Mouse (Mus musculus) midbrain, embryonic 15.5 days (tissue): Measurements from ENCODE around the gene Tgfa. TPM values are rescaled to one million over a fixed set of nuclear protein-coding genes. Genes with fewer than 3 reads are reported as not detected.

ENCODE experiments used
- ATAC-seq: fragments of 200-750 bp; cut with Nextera tagmentation; replicated peaks from 2 replicates; pipeline ENCODE4 v1.8.0; 2017; ENCODE audit warnings: moderate TSS enrichment
- H3K27ac ChIP-seq: fragments of 300-500 bp; sonication (generic); 2 replicates; pipeline ENCODE4 v1.5.1; 2015; ENCODE audit warnings: mild to moderate bottlenecking, inconsistent platforms
- H3K27me3 ChIP-seq: fragments of 300-500 bp; sonication (generic); replicated peaks from 2 replicates; pipeline ENCODE4 v1.6.1; 2015; ENCODE audit warnings: inconsistent platforms
- H3K36me3 ChIP-seq: fragments of 300-500 bp; sonication (generic); replicated peaks from 2 replicates; pipeline ENCODE4 v1.6.1; 2015; ENCODE audit warnings: inconsistent platforms
- H3K4me1 ChIP-seq: fragments of 300-500 bp; sonication (generic); 2 replicates; pipeline ENCODE4 v1.6.1; 2015; ENCODE audit warnings: inconsistent platforms
- H3K4me2 ChIP-seq: fragments of 300-500 bp; sonication (generic); 2 replicates; pipeline ENCODE4 v1.6.1; 2015; ENCODE audit warnings: inconsistent platforms, mild to moderate bottlenecking, moderate library complexity
- H3K4me3 ChIP-seq: fragments of 300-500 bp; sonication (generic); 2 replicates; pipeline ENCODE4 v1.5.1; 2015; ENCODE audit warnings: mild to moderate bottlenecking, inconsistent platforms
- H3K9ac ChIP-seq: fragments of 300-500 bp; sonication (generic); 2 replicates; pipeline ENCODE4 v1.6.1; 2015; ENCODE audit warnings: mild to moderate bottlenecking, inconsistent platforms
- H3K9me3 ChIP-seq: fragments of 300-500 bp; sonication (generic); 2 replicates; pipeline ENCODE4 v1.6.1; 2016; ENCODE audit warnings: inconsistent platforms
- WGBS: fragments of 180-500 bp; shearing (Covaris S2); methylation state at CpG from one replicate; pipeline ENCODE4 v1.1.7; 2015; ENCODE audit warnings: mixed read lengths; 5-methylcytosine and 5-hydroxymethylcytosine counted together
- polyA plus RNA-seq: library from polyadenylated mRNA; unstranded; fragments of >200 nt; fragmentation: Nextera tagmentation; extraction: Ambion mirVana; gene quantifications from 2 replicates; pipeline ENCODE4 v1.2.1, GENCODE M21; 2015

Tgfa gene
- polyA plus RNA-seq, 1 experiment from 2014 or later, result 13.2 TPM

DNA sequence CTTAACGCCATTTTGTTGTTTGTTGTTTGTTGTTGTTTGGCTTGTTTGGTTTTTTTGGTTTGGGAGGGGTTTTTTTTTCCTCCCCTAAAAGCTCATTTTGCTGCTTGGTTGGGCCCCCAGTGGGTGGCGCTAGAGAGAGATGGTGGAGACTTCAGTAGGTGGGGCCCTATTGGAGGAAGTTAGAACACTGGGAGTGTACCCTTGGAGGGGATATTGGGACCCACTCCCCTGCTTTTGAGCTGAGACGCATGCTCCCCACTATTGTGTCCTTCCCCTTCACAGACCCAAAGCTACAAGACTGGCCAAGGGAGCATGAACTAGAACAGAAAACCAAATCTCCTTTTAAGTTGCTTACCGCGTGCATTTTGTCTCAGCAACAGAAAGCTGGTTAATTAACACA lies 1.1 kb upstream of the Tgfa start:
- Histone ChIP-seq H3K27me3 (peaks cover 17% of the 10 kb centered on the region), H3K9ac (no peak overlapping the region), H3K9me3 (no peaks in the 10 kb centered on the region), H3K4me1 (peaks cover 28% of the 10 kb centered on the region), H3K4me3 (no peak overlapping the region), H3K4me2 (no peak overlapping the region), H3K36me3 (no peaks in the 10 kb centered on the region), H3K27ac (no peak overlapping the region)
- ATAC-seq, result no peak
- 52% methylated on average over 5 of the region's 5 CpGs for WGBS

DNA sequence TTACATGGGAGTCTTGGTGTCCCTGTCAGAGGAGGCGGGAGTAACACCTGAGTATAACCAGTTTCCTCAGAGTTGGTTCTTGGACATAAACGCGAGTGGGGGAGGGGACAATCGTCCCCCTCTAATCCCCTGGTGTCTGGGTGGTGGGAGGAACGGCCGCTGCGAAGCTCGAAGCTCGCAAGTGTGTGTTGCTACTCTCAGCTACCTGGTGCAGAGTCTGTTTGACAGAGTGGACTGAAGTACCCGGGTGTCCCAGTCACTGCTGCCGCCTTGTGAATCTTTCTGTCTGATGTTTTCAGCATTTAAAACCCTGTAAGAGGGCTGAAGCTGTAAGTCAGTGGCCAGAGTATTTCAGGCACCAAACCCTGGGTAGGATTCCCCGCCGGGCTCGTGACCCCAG lies 1.0 kb downstream of the Tgfa start:
- Histone ChIP-seq H3K9ac (peak overlapping the region; percentile 14; the same call in 1 of the 2 replicates), H3K36me3 (no peaks in the 10 kb centered on the region), H3K27ac (no peak overlapping the region), H3K4me3 (peak overlapping the region; percentile 62), H3K27me3 (peaks cover 17% of the 10 kb centered on the region), H3K9me3 (no peaks in the 10 kb centered on the region), H3K4me2 (peak overlapping the region; percentile 92), H3K4me1 (peaks cover 28% of the 10 kb centered on the region)
- WGBS, result 5% methylated on average over 14 of the region's 14 CpGs
- 0 out of 2 replicates have a peak, but pooled peaks have one; percentile 46 for ATAC-seq

- H3K27ac ChIP-seq, result no peak overlapping the region
- WGBS, result 30% methylated on average over 11 of the region's 11 CpGs
Observed at GRCm38 (mm10) chr6:86197150-86197862, 2.3 kb downstream of the Tgfa start.

GRCm38 (mm10) chr6:86200934-86201333 lies 5.9 kb downstream of the Tgfa start:
- H3K27me3 ChIP-seq, result peaks cover 11% of the 10 kb centered on the region; the same call in 1 of the 2 replicates
- H3K4me3 ChIP-seq, result no peak overlapping the region
- H3K4me2 ChIP-seq, result no peak overlapping the region
- peaks cover 16% of the 10 kb centered on the region for H3K4me1 ChIP-seq
- no peaks in the 10 kb centered on the region for H3K9me3 ChIP-seq
- ATAC-seq, result no peak
- H3K36me3 ChIP-seq, result no peaks in the 10 kb centered on the region
- WGBS, result 83% methylated on average over 5 of the region's 5 CpGs
- no peak overlapping the region for H3K27ac ChIP-seq
- H3K9ac ChIP-seq, result no peak overlapping the region

More at GRCm38 (mm10) chr6:86197150-86197862, 2.3 kb downstream of the Tgfa start:
- no peaks in the 10 kb centered on the region for H3K9me3 ChIP-seq
- peak overlapping the region; percentile 0; the same call in 1 of the 2 replicates for H3K4me3 ChIP-seq
- peak overlapping the region; percentile 92 for H3K4me2 ChIP-seq
- no peak for ATAC-seq
- H3K36me3 ChIP-seq, result no peaks in the 10 kb centered on the region
- H3K27me3 ChIP-seq, result peaks cover 17% of the 10 kb centered on the region
- peaks cover 28% of the 10 kb centered on the region for H3K4me1 ChIP-seq
- H3K9ac ChIP-seq, result no peak overlapping the region

DNA sequence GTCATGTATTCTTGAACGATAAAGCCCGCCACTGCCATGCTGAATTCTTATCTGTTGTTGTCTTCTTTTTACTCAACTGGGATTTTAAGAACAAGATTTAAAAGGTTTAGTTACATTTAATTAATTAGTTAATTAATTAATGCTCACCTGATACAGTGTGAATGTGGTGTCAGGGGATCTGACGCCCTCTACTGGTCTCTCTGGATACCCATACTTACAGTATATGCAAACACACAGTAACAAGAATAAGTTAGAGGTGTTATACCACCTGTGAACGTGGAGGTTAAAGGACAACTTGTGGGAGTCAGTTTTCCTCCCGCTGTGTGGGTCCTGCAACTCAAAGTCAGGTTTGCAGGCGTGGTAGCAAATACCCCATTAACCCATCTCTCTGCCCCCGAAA lies 8.1 kb downstream of the Tgfa start:
- Histone ChIP-seq H3K4me2 (no peak overlapping the region), H3K27ac (no peak overlapping the region), H3K9me3 (no peaks in the 10 kb centered on the region), H3K27me3 (0 out of 2 replicates have a peak, but pooled peaks cover 4% of the 10 kb centered on the region), H3K4me1 (no peaks in the 10 kb centered on the region), H3K36me3 (no peaks in the 10 kb centered on the region), H3K9ac (no peak overlapping the region), H3K4me3 (no peak overlapping the region)
- ATAC-seq, result no peak
- 83% methylated on average over 7 of the region's 7 CpGs for WGBS

- Histone ChIP-seq H3K9ac (no peak overlapping the region), H3K4me2 (no peak overlapping the region), H3K27me3 (no peaks in the 10 kb centered on the region), H3K27ac (no peak overlapping the region), H3K36me3 (no peaks in the 10 kb centered on the region), H3K4me3 (no peak overlapping the region), H3K4me1 (peaks cover 8% of the 10 kb centered on the region; the same call in 1 of the 2 replicates), H3K9me3 (no peaks in the 10 kb centered on the region)
- WGBS, result 87% methylated on average over 6 of the region's 6 CpGs
- no peak for ATAC-seq
Observed at GRCm38 (mm10) chr6:86206014-86206413, 11.0 kb downstream of the Tgfa start.

GRCm38 (mm10) chr6:86206985-86207384 lies 12.0 kb downstream of the Tgfa start:
- no peaks in the 10 kb centered on the region for H3K9me3 ChIP-seq
- no peak overlapping the region for H3K4me3 ChIP-seq
- 67% methylated on average over 12 of the region's 12 CpGs for WGBS
- no peak for ATAC-seq
- no peak overlapping the region for H3K4me2 ChIP-seq
- H3K27me3 ChIP-seq, result no peaks in the 10 kb centered on the region
- no peaks in the 10 kb centered on the region for H3K36me3 ChIP-seq
- H3K4me1 ChIP-seq, result peaks cover 8% of the 10 kb centered on the region; the same call in 1 of the 2 replicates
- H3K27ac ChIP-seq, result no peak overlapping the region
- H3K9ac ChIP-seq, result no peak overlapping the region

DNA sequence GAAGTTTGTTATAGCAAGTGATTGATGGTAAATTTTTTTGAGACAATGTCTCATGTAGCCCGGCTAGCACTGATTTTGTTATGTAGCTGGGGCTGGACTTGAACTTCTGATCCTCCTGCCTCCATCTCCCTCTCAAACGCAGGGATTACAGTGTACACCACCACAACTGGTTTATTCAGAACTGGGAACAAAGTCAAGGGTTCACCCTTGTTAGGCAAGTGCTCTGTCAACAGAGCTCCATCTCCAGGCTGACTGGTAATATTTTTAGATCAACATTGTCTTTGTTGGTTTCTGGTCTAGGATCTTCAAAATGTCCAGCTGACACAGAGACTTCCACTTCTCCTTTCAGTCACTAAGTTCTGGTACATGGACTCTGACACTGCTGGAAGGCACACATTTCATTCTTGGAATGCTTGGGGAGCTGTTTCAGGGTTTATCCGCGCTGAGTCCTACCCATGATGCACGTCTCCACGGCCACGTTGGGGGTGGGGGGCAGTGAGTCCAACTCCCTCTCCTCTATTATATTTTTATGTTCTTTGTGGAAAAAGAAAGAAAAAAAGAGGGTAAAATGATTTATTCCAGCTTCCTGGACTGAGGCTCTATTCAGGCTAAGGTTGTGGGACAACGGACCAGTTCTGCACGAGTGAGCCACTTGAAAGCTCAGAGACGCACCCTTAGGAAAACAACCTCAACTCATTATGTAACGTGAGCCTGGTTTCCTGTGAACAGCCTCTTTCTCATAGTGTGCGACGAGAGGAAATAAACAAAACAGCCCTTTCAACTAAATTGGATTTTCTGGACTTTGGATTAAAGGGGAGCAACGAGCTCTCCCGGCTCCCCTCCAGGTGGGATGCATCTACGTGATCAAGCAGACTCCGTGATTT lies 14.4 kb downstream of the Tgfa start:
- no peaks in the 10 kb centered on the region for H3K9me3 ChIP-seq
- 19% methylated on average over 17 of the region's 17 CpGs for WGBS
- H3K27me3 ChIP-seq, result no peaks in the 10 kb centered on the region
- H3K36me3 ChIP-seq, result no peaks in the 10 kb centered on the region
- H3K4me2 ChIP-seq, result peak overlapping the region; percentile 23
- H3K27ac ChIP-seq, result no peak overlapping the region
- 0 out of 2 replicates have a peak, but pooled peaks have one; percentile 48 for ATAC-seq
- H3K9ac ChIP-seq, result no peak overlapping the region
- 0 out of 2 replicates have a peak overlapping the region, but pooled peaks have one; percentile 6 for H3K4me3 ChIP-seq
- peaks cover 8% of the 10 kb centered on the region; the same call in 1 of the 2 replicates for H3K4me1 ChIP-seq

DNA sequence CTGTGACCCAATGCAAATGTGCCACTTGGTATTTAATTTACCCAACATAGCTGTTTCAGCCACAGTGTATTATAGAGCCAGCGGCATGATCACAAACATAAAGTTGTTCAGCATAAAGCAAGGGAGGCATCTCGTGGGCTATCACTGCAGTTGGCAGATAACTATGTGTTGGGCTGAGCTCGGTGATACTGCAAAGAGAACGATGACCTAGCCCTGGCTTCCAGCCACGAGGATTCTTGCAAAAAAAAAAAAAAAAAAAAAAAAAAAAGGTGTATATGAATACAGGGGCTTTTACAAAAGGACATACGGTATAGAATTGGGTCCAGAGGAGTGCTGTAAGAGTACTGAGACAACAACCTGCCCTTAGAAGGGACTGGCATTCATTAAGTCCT lies 15.0 kb downstream of the Tgfa start:
- Histone ChIP-seq H3K9ac (no peak overlapping the region), H3K4me3 (no peak overlapping the region), H3K27ac (no peak overlapping the region), H3K4me2 (peak overlapping the region; percentile 23), H3K9me3 (no peaks in the 10 kb centered on the region), H3K27me3 (no peaks in the 10 kb centered on the region), H3K36me3 (no peaks in the 10 kb centered on the region), H3K4me1 (peaks cover 8% of the 10 kb centered on the region; the same call in 1 of the 2 replicates)
- no peak for ATAC-seq
- WGBS, result 27% methylated on average over 6 of the region's 6 CpGs

GRCm38 (mm10) chr6:86210619-86211018 lies 15.6 kb downstream of the Tgfa start:
- Histone ChIP-seq H3K36me3 (no peaks in the 10 kb centered on the region), H3K4me3 (no peak overlapping the region), H3K9me3 (no peaks in the 10 kb centered on the region), H3K4me2 (no peak overlapping the region), H3K9ac (no peak overlapping the region), H3K4me1 (peaks cover 8% of the 10 kb centered on the region; the same call in 1 of the 2 replicates), H3K27me3 (no peaks in the 10 kb centered on the region), H3K27ac (no peak overlapping the region)
- 61% methylated on average over 3 of the region's 3 CpGs for WGBS
- no peak for ATAC-seq

DNA sequence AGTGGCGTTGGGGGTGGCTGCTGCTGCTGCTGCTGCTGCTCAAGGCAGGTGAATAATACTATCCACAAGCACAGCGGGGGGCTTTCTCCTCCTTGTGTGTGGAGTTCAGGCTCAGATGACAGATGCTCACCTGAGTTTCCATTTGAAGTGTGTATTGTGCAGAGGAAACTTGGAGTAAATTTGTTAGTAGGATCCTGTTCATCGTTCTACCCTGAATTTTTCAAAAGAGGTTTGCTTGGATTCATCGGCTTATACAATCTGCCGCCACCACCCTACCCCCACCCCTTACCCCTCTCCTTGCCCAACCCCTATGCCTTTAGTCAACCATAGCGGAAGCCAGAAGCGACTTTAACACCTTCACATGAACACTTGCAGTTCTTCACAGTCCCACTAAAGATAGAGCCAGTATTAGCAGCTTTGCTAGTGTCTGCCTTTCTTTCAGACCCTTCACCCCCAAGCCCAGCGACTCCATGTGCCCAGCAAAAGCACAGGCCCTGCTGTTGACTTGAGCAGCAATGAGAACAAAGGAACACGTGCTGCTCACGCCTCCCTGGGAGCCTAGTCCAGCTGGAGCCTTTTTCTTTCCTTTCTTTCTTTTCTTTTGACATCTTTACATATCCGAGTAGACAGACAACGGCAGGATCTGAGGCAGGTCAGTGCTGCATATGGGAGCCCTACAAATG lies 16.2 kb downstream of the Tgfa start:
- Histone ChIP-seq H3K36me3 (no peaks in the 10 kb centered on the region), H3K4me1 (peaks cover 8% of the 10 kb centered on the region; the same call in 1 of the 2 replicates), H3K27ac (no peak overlapping the region), H3K4me2 (no peak overlapping the region), H3K9ac (no peak overlapping the region), H3K4me3 (no peak overlapping the region), H3K9me3 (no peaks in the 10 kb centered on the region), H3K27me3 (no peaks in the 10 kb centered on the region)
- 33% methylated on average over 12 of the region's 12 CpGs for WGBS
- ATAC-seq, result no peak
